14 mouse cellular contexts compared by ENCODE assay signal in the genomic region with DNA sequence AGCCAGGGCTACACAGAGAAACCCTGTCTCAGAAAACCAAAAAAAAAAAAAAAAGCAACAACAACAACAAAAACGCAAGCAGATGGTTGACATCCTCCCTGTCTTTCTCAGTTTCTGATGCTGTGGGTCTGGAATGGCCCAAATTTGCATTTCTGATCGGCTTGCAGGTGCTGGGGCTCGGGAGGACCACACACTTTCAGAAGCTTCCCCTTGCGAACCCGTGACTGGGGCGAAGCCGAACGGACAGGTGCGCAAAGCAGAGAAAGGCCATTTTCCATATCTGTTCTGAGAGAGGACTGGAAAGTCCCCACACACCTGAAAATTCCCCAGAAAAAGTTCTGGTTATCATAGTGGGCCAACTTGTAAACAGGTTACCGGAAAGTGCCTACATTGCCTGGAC.
"Had no signal": no experiment of that assay in that cellular context is flagged by ENCODE, and none has a peak within 500 bp of the region (broad histone marks: within the 10 kb centered on the region; RNA-seq: fewer than 3 reads in every experiment).

No protein-coding gene starts in this region.

- H3K9ac ChIP-seq: limb, embryonic 15.5 days; lung, embryonic 14.5 days; midbrain, embryonic 12.5 days; neural tube, embryonic 13.5 days; stomach, embryonic 15.5 days had no signal

- H3K9me3 ChIP-seq: midbrain, embryonic 12.5 days; neural tube, embryonic 13.5 days; stomach, embryonic 15.5 days had no signal

- H3K27ac ChIP-seq: kidney, postnatal 0 days; limb, embryonic 15.5 days; liver, embryonic 12.5 days; midbrain, embryonic 12.5 days; neural tube, embryonic 13.5 days; stomach, embryonic 15.5 days had no signal

- H3K27me3 ChIP-seq: limb, embryonic 15.5 days; midbrain, embryonic 12.5 days; neural tube, embryonic 13.5 days; stomach, embryonic 15.5 days had no signal

- H3K4me3 ChIP-seq: limb, embryonic 15.5 days; liver, embryonic 12.5 days; midbrain, embryonic 12.5 days; neural tube, embryonic 13.5 days; stomach, embryonic 15.5 days had no signal

- H3K4me1 ChIP-seq: limb, embryonic 15.5 days; midbrain, embryonic 12.5 days; neural tube, embryonic 13.5 days; stomach, embryonic 15.5 days had no signal

- H3K36me3 ChIP-seq: limb, embryonic 15.5 days; liver, embryonic 12.5 days; midbrain, embryonic 12.5 days; neural tube, embryonic 13.5 days; stomach, embryonic 15.5 days had no signal

- DNase-seq: kidney, adult 9 months; kidney, postnatal 36 days; layer of hippocampus, adult 9-11 months; layer of hippocampus, postnatal 36 days; lung, embryonic 14.5 days; retina, postnatal 1 day; thymus, postnatal 36 days had no signal

- ATAC-seq: liver, embryonic 12.5 days; midbrain, embryonic 16.5 days had no signal

- H3K4me2 ChIP-seq: limb, embryonic 15.5 days; liver, embryonic 12.5 days; lung, embryonic 14.5 days; midbrain, embryonic 12.5 days; neural tube, embryonic 13.5 days; stomach, embryonic 15.5 days had no signal
